Mouse (Mus musculus): ENCODE measurements at regions not wholly inside any gene's neighbourhood (a gene's known extent, or its start where the extent isn't known, plus 50 kb on each side); places are given as distances from the start of the nearest gene placed in this dataset.

DNA sequence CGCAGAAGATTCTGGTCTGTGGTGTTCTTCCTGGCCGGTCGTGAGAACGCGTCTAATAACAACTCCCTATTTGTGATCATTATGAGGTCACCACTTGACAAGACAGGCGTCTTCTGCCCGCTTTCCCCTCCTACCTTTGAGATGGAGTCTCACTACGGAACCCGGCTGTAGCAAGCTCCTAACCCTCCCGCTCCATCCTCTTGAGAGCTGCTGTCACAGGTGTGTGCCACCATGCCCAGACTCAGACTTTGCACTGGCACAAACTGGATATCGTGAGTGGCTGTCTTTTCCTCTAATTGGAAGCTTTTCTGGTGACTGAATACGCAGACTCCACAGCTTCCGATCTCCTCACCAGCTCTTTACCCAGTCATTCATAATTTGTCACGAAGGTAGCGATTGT, 346.0 kb downstream of the Pmp22 start:
- in situ Hi-C loops (cut with MboI, MseI) = no loop called here

GRCm38 (mm10) chr11:63481676-63482310, 353.0 kb downstream of the Pmp22 start:
- in situ Hi-C loops (cut with MboI, MseI) = no loop called here

DNA sequence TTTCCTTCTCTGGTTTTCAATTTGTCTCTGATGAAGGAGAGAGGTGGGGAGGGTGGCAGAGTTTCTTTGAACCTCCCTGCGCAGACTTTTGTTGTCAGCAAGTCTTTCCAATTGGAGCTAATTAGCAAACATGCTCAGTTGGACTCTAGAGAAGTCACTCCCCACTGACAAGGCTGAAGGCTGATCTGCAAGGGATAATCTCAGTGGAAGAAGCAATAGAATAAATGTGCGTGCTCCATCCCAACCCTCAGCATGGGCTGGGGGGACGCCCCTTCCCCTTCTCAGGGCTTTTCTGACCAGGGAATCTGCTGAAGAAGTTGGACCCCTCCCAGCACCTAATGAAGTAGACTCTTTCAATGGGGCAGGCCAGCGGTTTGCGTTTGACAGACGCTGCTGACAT, 353.8 kb downstream of the Pmp22 start:
- in situ Hi-C loops (cut with MboI, MseI) = no loop called here

DNA sequence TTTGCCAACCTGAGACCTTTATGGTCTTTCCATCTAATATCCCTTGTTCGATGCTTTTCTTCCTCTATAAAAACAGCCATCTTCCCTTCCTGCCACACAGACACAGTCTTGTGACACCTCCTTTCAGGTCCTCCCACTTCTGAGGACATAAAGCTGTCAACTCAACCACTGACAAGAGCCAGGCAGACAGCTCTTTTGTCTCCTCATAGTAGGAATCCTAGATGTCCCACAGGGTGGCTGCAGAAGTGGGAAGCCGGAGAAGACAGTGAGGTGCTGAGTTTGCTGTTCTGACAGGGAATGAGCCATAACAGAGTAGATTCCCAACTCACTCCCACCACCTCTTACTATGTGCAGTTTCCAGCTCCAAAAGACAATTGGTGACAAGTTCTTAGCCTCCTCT, 358.4 kb downstream of the Pmp22 start:
- in situ Hi-C loops (cut with MboI, MseI) = no loop called here

GRCm38 (mm10) chr11:63502181-63502580, 373.4 kb downstream of the Pmp22 start:
- in situ Hi-C loops (cut with MboI, MseI) = no loop called here

DNA sequence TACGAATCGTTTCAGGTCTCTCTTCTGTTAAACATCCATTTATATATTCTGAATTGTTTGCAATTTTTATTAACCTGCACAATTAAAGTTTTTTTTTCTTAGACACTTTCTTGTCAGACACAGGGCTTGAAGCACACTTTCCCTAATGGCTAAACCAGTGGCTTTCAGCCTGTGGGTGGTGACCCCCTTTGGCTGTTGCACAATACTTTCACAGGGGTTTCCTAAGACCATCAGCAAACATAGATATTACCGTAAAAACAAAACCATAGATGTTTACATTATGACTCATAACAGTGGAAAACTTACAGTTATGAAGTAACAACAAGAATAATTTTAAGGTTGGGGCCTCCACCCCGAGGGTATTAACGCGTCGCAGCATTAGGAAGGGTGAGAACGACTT, 378.6 kb downstream of the Pmp22 start:
- in situ Hi-C loops (cut with MboI, MseI) = no loop called here

GRCm38 (mm10) chr11:63508727-63509126, 379.9 kb downstream of the Pmp22 start:
- in situ Hi-C loops (cut with MboI, MseI) = no loop called here

DNA sequence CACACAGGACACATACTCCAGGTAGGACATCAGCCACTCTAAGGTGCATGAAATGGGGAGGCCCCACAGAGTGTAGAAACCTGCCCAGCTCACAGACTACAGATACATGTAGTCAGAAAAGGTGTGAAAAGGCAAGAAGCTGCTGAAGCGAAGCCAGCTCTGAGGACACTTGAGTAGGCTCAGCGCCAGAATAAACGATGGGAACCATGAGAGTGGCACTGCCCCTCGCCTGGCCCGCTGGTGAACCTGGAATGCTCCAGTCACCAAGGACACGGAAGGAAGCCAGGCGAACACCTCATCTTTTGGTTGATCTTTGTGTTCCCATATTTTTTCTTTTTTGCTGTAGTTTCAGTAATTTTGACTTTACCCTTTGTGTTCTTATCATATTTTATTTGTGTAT, 381.8 kb downstream of the Pmp22 start:
- in situ Hi-C loops (cut with MboI, MseI) = no loop called here

- in situ Hi-C loops (cut with MboI, MseI) = no loop called here
Observed at GRCm38 (mm10) chr11:63514615-63515014, 385.8 kb downstream of the Pmp22 start.

GRCm38 (mm10) chr11:63518847-63519246, 390.1 kb downstream of the Pmp22 start:
- in situ Hi-C loops (cut with MboI, MseI) = no loop called here

DNA sequence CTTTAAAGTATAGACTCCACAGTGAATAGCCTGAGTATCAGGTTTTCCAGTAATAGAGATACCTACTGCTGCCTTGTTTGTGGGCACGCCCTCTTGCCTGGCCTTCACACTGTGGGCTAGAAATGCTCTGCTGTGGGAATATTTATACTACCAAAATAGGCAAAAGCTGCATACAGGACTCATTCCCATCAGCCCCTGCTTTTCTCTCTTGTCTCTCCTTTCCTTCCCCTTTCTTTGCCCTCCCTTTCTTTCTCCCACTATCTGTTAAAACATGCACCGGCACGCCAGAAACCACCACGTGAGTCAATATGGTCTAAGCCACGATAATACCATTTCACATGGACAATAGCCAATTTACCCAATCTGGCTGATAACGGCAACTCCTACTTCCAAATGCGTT, 395.5 kb downstream of the Pmp22 start:
- in situ Hi-C loops (cut with MboI, MseI) = no loop called here

DNA sequence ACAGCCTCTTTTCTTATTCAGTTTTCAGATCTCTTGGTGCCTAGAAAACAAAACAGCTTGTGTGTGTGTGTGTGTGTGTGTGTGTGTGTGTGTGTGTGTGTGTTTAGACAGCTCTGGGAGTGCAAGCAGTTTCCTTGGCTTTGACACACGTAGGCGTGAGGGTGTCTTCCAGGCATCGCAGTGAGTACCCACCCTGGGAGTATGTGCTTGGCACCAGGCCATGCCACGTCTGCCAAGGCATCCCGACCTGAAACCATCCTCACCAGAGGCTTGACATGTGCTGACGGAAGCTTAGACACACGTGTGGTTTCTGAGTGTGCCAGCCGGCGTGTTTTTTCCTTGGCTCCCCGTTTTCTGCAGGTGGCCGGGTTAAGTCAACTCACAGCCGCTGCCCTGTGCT, 396.6 kb downstream of the Pmp22 start:
- in situ Hi-C loops (cut with MboI, MseI) = no loop called here

DNA sequence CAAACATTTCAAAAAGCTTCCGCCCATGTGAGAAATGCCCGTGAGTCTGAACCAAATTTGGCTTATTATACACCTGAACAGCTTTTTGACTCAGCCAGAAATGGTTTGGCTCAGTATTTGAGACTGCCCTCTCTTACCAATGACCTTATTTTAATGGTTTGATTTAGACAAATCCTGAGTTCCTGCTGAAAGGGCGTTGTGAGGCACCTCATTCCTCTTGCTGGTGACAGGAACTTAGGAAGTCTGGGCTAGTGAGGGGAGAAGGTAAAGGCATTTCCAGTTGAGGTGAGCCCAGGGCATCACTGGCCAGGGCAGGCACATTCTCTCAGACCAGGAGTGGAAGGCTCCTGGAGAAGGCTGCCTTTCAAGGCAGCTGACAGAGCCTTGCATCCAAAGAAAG, 396.1 kb downstream of the Hs3st3b1 start:
- in situ Hi-C loops (cut with MboI, MseI) = no loop called here

GRCm38 (mm10) chr11:63532752-63533151, 389.3 kb downstream of the Hs3st3b1 start:
- in situ Hi-C loops (cut with MboI, MseI) = no loop called here

DNA sequence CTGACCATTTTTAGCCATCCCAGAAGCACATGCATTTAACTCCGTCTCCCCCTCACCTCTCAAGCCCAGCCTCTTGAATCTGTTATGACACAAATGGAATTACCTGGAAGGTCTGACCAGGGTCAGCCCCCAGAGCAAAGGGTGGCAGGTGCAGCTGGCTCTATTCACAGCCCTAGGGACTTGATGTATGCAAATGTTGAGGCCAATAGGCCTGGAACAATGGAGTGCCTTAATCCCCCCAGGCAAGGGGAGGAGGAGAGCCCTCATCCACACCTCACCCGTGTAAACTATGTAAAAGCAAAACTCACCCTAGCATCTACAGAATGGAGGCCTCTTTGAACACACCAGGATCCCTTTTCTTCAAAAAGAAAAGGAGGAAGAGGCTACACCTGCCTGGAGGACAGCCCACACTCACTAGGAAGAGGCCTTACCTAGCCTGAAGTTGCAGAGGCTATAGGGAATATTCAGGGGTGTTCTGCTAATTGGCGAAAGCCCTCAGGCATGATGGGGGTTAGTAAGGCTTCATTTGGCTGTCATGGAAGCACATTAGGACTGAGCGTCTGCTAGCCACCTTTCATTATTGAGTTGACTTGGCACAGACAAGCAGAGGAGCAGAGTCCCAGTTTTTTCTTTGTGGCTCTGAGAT, 388.4 kb downstream of the Hs3st3b1 start:
- in situ Hi-C loops (cut with MboI, MseI) = no loop called here

GRCm38 (mm10) chr11:63537693-63538092, 384.4 kb downstream of the Hs3st3b1 start:
- in situ Hi-C loops (cut with MboI, MseI) = no loop called here

GRCm38 (mm10) chr11:63543971-63544696, 378.0 kb downstream of the Hs3st3b1 start:
- in situ Hi-C loops (cut with MboI, MseI) = no loop called here

DNA sequence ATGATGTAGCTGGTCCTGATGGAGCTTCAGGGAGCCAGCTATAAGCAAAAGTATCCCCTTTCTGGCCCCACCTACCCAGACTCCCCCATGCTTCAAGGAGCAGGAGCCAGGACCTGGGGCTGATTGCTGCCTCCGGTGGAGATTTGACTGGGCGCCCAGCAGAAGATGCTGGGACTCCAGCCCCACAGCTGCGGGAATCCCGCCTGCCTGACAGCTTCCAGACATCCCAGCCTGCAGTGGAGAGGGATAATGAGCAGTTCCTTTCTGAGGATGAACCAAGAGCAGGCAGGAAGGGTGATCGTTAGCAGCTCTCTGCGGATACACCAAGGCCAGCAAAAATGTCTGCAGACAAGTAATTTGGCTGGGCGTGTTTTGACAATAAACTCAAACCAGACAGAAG, 376.6 kb downstream of the Hs3st3b1 start:
- in situ Hi-C loops (cut with MboI, MseI) = no loop called here

DNA sequence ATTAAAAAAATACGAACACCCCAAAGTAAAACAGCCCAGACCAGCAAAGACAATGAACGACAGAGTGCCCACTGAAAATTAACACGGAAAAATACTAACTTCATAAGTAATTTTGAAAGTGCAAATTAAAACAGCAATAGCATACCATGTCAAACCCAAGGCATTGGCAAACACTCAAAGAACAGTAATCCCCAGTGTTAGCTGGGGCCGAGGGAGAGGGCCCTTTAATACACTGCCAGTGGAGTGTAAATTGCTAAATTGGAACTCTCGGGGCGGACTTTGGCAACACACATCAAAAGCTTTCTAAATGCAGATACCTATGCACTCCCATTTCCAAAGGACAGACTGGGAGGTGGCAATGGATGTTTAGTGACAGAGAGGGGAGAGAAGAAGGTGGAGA, 361.6 kb downstream of the Hs3st3b1 start:
- in situ Hi-C loops (cut with MboI, MseI) = no loop called here

DNA sequence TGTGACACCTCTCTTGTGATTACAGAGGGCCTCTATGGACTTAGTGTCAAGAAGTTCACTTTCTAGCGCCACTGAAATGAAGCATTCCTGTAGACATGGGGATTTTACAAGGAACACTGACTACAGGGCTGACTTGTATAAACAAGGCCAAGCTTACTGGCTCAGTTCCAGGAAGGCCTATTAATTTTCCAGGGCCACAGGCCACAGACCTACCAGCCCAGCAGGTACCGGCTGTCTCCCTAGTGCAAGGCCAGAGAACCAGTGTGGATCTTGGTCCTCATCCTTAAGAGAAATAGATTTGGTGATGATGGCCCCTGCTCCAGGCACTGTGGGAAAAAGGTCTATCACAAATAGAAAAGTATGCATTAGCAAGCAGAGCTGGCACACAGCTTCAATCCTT, 359.4 kb downstream of the Hs3st3b1 start:
- in situ Hi-C loops (cut with MboI, MseI) = no loop called here

- in situ Hi-C loops (cut with MboI, MseI) = no loop called here
Observed at GRCm38 (mm10) chr11:63565471-63566232, 356.4 kb downstream of the Hs3st3b1 start.

DNA sequence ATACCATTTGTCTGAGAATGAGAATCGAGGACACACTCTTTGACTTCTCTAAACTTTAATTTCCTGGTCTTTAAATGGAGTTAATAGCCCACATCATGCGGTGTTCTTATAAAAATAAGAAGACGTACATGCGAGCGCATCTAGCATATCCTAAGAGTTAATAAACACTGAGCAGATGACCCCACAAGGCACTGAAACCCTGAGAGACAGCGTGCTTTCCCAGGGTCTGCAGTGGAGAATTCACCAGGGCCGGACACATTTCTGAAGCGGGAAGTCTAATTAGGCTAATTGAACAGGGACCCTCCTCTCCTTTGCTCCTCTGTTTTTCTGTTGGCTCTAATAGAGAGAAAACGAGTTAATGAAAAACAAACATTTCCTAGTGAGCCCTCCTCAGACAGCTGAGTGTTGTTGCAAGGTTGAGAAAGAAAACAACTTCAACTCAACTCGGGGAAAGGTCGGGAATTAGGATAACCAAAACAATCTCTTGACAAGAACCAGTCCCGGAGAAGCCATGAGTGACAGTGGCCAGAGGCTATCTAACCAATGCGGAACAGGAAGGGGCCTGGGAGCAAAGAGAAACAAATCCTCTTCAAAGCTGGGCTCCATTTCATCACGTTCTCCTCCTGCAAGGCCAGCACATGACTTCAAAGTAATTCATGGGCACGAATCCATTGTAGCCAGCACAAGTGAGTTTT, 352.2 kb downstream of the Hs3st3b1 start:
- in situ Hi-C loops (cut with MboI, MseI) = no loop called here

Measured in regulatory T cell (primary cell).